Mouse (Mus musculus): ENCODE measurements around the gene Dusp15.

The Dusp15 gene

GRCm38 (mm10) chr2:152911432-152911831, 40.1 kb downstream of the Dusp15 start:
- in situ Hi-C loops (cut with MboI; ENCODE audit: low pct_unique_long_range_greater_than_20kb in 1 of 2, low sequenced_read_pairs in 2 of 2, unreplicated experiment in 1 of 2), result loop anchor here (10.0 kb wide), 3 partner anchors 133 to 233 kb away; no protein-coding TSS in a partner anchor

- in situ Hi-C loops (cut with MboI; ENCODE audit: low pct_unique_long_range_greater_than_20kb in 1 of 2, low sequenced_read_pairs in 2 of 2, unreplicated experiment in 1 of 2), result loop anchor here (10.0 kb wide), 3 partner anchors 134 to 234 kb away; no protein-coding TSS in a partner anchor
Observed at GRCm38 (mm10) chr2:152911031-152911430, 40.5 kb downstream of the Dusp15 start, which contains the start of gene Mylk2. Gene Mylk2 (plus strand): TSS chr2:152911352.

GRCm38 (mm10) chr2:152909848-152910247, 41.6 kb downstream of the Dusp15 start:
- in situ Hi-C loops (cut with MboI; ENCODE audit: low pct_unique_long_range_greater_than_20kb in 1 of 2, low sequenced_read_pairs in 2 of 2, unreplicated experiment in 1 of 2), result loop anchor here (10.0 kb wide), 3 partner anchors 135 to 235 kb away; no protein-coding TSS in a partner anchor

- in situ Hi-C loops (cut with MboI; ENCODE audit: low pct_unique_long_range_greater_than_20kb in 1 of 2, low sequenced_read_pairs in 2 of 2, unreplicated experiment in 1 of 2), result no loop called here
Observed at GRCm38 (mm10) chr2:152907114-152907943, 44.2 kb downstream of the Dusp15 start.

- in situ Hi-C loops (cut with MboI; ENCODE audit: low pct_unique_long_range_greater_than_20kb in 1 of 2, low sequenced_read_pairs in 2 of 2, unreplicated experiment in 1 of 2), result no loop called here
Observed at GRCm38 (mm10) chr2:152906274-152907037, 45.0 kb downstream of the Dusp15 start.

GRCm38 (mm10) chr2:152905036-152905829, 46.3 kb downstream of the Dusp15 start:
- in situ Hi-C loops (cut with MboI; ENCODE audit: low pct_unique_long_range_greater_than_20kb in 1 of 2, low sequenced_read_pairs in 2 of 2, unreplicated experiment in 1 of 2), result no loop called here

GRCm38 (mm10) chr2:152904127-152904643, 47.3 kb downstream of the Dusp15 start:
- in situ Hi-C loops (cut with MboI; ENCODE audit: low pct_unique_long_range_greater_than_20kb in 1 of 2, low sequenced_read_pairs in 2 of 2, unreplicated experiment in 1 of 2), result no loop called here

- in situ Hi-C loops (cut with MboI; ENCODE audit: low pct_unique_long_range_greater_than_20kb in 1 of 2, low sequenced_read_pairs in 2 of 2, unreplicated experiment in 1 of 2), result no loop called here
Observed at GRCm38 (mm10) chr2:152903586-152903985, 47.9 kb downstream of the Dusp15 start.

GRCm38 (mm10) chr2:152902658-152903057, 48.8 kb downstream of the Dusp15 start:
- in situ Hi-C loops (cut with MboI; ENCODE audit: low pct_unique_long_range_greater_than_20kb in 1 of 2, low sequenced_read_pairs in 2 of 2, unreplicated experiment in 1 of 2), result no loop called here

- in situ Hi-C loops (cut with MboI; ENCODE audit: low pct_unique_long_range_greater_than_20kb in 1 of 2, low sequenced_read_pairs in 2 of 2, unreplicated experiment in 1 of 2), result no loop called here
Observed at GRCm38 (mm10) chr2:152901296-152901695, 50.2 kb downstream of the Dusp15 start.

GRCm38 (mm10) chr2:152899011-152899410, 52.5 kb downstream of the Dusp15 start:
- in situ Hi-C loops (cut with MboI; ENCODE audit: low pct_unique_long_range_greater_than_20kb in 1 of 2, low sequenced_read_pairs in 2 of 2, unreplicated experiment in 1 of 2), result no loop called here

- in situ Hi-C loops (cut with MboI; ENCODE audit: low pct_unique_long_range_greater_than_20kb in 1 of 2, low sequenced_read_pairs in 2 of 2, unreplicated experiment in 1 of 2), result no loop called here
Observed at GRCm38 (mm10) chr2:152896926-152897325, 54.6 kb downstream of the Dusp15 start.

- in situ Hi-C loops (cut with MboI; ENCODE audit: low pct_unique_long_range_greater_than_20kb in 1 of 2, low sequenced_read_pairs in 2 of 2, unreplicated experiment in 1 of 2), result no loop called here
Observed at GRCm38 (mm10) chr2:152895834-152896233, 55.7 kb downstream of the Dusp15 start.
